Mouse (Mus musculus) megakaryocyte, embryonic 14.5 days (primary cell): ENCODE results near the gene Actg1. TPM values are rescaled to one million over a fixed set of nuclear protein-coding genes. Genes with fewer than 3 reads are reported as not detected.

Source experiments
- H3K27me3 ChIP-seq: replicated peaks from 2 replicates; pipeline ENCODE3; 2012; ENCODE audit warnings: inconsistent platforms
- H3K36me3 ChIP-seq: replicated peaks from 2 replicates; pipeline ENCODE3; 2012; ENCODE audit warnings: low read length, inconsistent platforms, mixed read lengths
- H3K4me1 ChIP-seq: 2 replicates; pipeline ENCODE4 v1.6.1; 2012; ENCODE audit warnings: inconsistent platforms
- H3K4me3 ChIP-seq: replicated peaks from 2 replicates; pipeline ENCODE3; 2012; ENCODE audit warnings: moderate library complexity, mild to moderate bottlenecking, inconsistent platforms
- H3K9me3 ChIP-seq: 2 replicates; pipeline ENCODE4 v1.6.1; 2012; ENCODE audit warnings: inconsistent platforms
- FLI1 ChIP-seq: IDR thresholded peaks from 2 replicates; pipeline ENCODE4 v1.6.1; 2012; ENCODE audit warnings: low read length, inconsistent platforms, mixed read lengths
- GATA1 ChIP-seq: IDR thresholded peaks from 3 replicates; pipeline ENCODE4 v1.6.1; 2012; ENCODE audit warnings: mixed read lengths, low read length, inconsistent platforms, borderline replicate concordance
- polyA plus RNA-seq: library from polyadenylated mRNA; stranded (reverse); fragments of >175 nt; gene quantifications from 2 replicates; pipeline ENCODE4 v1.2.3, GENCODE M21; 2012; ENCODE audit warnings: low replicate concordance; ENCODE audit not compliant: insufficient read depth

The Actg1 gene
- polyA plus RNA-seq, 1 experiment = 2,630 TPM

- H3K27me3 ChIP-seq = no peaks in the 10 kb centered on the region
- H3K4me3 ChIP-seq = peak overlapping the region; percentile 99
- peaks cover 38% of the 10 kb centered on the region for H3K4me1 ChIP-seq
- H3K36me3 ChIP-seq = peaks cover 80% of the 10 kb centered on the region
- no peaks in the 10 kb centered on the region for H3K9me3 ChIP-seq
- TF ChIP-seq GATA1 (no peak), FLI1 (no peak)
Measured at GRCm38 (mm10) chr11:120378031-120378610, 29.8 kb upstream of the Actg1 start.

- Histone ChIP-seq H3K27me3 (no peaks in the 10 kb centered on the region), H3K9me3 (no peaks in the 10 kb centered on the region), H3K4me1 (peaks cover 46% of the 10 kb centered on the region), H3K4me3 (peak overlapping the region; percentile 99), H3K36me3 (peaks cover 80% of the 10 kb centered on the region)
- TF ChIP-seq GATA1 (no peak), FLI1 (no peak)
Measured at GRCm38 (mm10) chr11:120377337-120377736, 29.0 kb upstream of the Actg1 start.

- peaks cover 50% of the 10 kb centered on the region for H3K4me1 ChIP-seq
- no peaks in the 10 kb centered on the region for H3K27me3 ChIP-seq
- no peaks in the 10 kb centered on the region for H3K9me3 ChIP-seq
- peak overlapping the region; percentile 4 for H3K4me3 ChIP-seq
- TF ChIP-seq GATA1 (no peak), FLI1 (no peak)
- peaks cover 80% of the 10 kb centered on the region for H3K36me3 ChIP-seq
Measured at GRCm38 (mm10) chr11:120376302-120377160, 28.2 kb upstream of the Actg1 start.

GRCm38 (mm10) chr11:120375324-120375723 lies 27.0 kb upstream of the Actg1 start:
- H3K4me3 ChIP-seq = no peak overlapping the region
- H3K27me3 ChIP-seq = no peaks in the 10 kb centered on the region
- TF ChIP-seq GATA1 (no peak), FLI1 (no peak)
- H3K9me3 ChIP-seq = no peaks in the 10 kb centered on the region
- H3K36me3 ChIP-seq = peaks cover 80% of the 10 kb centered on the region
- peaks cover 54% of the 10 kb centered on the region for H3K4me1 ChIP-seq

GRCm38 (mm10) chr11:120373820-120374586 lies 25.7 kb upstream of the Actg1 start:
- TF ChIP-seq FLI1 (no peak), GATA1 (no peak)
- H3K4me3 ChIP-seq = peak overlapping the region; percentile 16
- H3K36me3 ChIP-seq = peaks cover 85% of the 10 kb centered on the region
- no peaks in the 10 kb centered on the region for H3K9me3 ChIP-seq
- no peaks in the 10 kb centered on the region for H3K27me3 ChIP-seq
- H3K4me1 ChIP-seq = peaks cover 57% of the 10 kb centered on the region

GRCm38 (mm10) chr11:120373025-120373424 lies 24.7 kb upstream of the Actg1 start:
- TF ChIP-seq GATA1 (no peak), FLI1 (no peak)
- Histone ChIP-seq H3K4me3 (no peak overlapping the region), H3K36me3 (peaks cover 94% of the 10 kb centered on the region)

GRCm38 (mm10) chr11:120369656-120370055 lies 21.3 kb upstream of the Actg1 start:
- H3K27me3 ChIP-seq = peaks cover 10% of the 10 kb centered on the region
- H3K4me1 ChIP-seq = peaks cover 74% of the 10 kb centered on the region
- peak overlapping the region; percentile 66 for H3K4me3 ChIP-seq
- TF ChIP-seq FLI1 (no peak), GATA1 (no peak)
- H3K36me3 ChIP-seq = peaks cover 75% of the 10 kb centered on the region
- no peaks in the 10 kb centered on the region for H3K9me3 ChIP-seq

More at GRCm38 (mm10) chr11:120373025-120373424, 24.7 kb upstream of the Actg1 start:
- Histone ChIP-seq H3K27me3 (no peaks in the 10 kb centered on the region), H3K9me3 (no peaks in the 10 kb centered on the region), H3K4me1 (peaks cover 60% of the 10 kb centered on the region)

- Histone ChIP-seq H3K9me3 (no peaks in the 10 kb centered on the region), H3K36me3 (peaks cover 44% of the 10 kb centered on the region), H3K4me1 (peaks cover 73% of the 10 kb centered on the region), H3K27me3 (peaks cover 29% of the 10 kb centered on the region), H3K4me3 (no peak overlapping the region)
- TF ChIP-seq FLI1 = no peak
- TF ChIP-seq GATA1 = no peak
Measured at GRCm38 (mm10) chr11:120366443-120367027, 18.2 kb upstream of the Actg1 start.

GRCm38 (mm10) chr11:120362891-120363290 lies 14.5 kb upstream of the Actg1 start:
- H3K4me3 ChIP-seq = no peak overlapping the region

More at GRCm38 (mm10) chr11:120362891-120363290, 14.5 kb upstream of the Actg1 start:
- H3K4me1 ChIP-seq = peaks cover 79% of the 10 kb centered on the region
- peaks cover 46% of the 10 kb centered on the region for H3K27me3 ChIP-seq
- peaks cover 7% of the 10 kb centered on the region for H3K36me3 ChIP-seq
- H3K9me3 ChIP-seq = no peaks in the 10 kb centered on the region
- TF ChIP-seq FLI1 (no peak), GATA1 (no peak)
